Mouse (Mus musculus): ENCODE data around the gene Pgbd1.
"Not testable (repeated sequence)": the region's sequence is repeated elsewhere in the genome, so short reads cannot be mapped to it uniquely, and the experiment has no call there.

Gene Pgbd1

DNA sequence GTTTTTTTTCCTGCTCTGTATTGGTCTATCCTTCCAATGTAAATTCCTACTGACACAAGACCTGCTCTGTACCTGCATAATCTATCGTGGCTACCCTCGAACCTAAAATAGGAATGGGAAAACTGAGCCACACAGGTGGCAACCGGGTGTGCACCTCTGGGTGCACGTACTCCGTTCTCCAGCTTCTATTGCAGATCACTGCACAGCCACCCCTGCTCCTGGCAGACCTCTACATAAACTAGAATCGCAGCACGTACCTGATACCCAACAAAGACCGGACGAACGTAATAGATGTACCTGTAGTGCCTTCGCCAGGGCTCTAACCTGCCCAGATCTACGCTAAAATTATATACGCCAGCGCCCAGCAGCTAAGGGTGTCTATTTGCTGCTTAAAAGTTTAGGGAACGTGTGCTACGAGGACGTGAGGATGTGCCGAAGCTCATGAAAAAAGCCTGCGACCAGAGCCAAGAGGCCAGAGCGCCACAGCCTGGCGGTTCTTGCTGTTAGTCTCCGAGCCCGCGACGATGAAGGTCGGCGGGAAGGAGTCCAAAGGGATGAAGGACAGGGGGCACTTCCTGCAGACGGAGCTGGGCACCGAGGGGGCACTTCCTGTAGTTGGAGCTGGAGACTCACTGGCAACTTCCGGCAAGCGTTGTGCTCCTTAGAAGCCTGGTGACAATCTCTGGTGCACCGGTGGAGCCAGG lies at the start of gene Pgbd1:
Gene Pgbd1 (minus strand): TSS at position 556 of the 704 bp plus-strand sequence.
- DNase-seq (ENCODE audit: low spot score): peak; percentile 47

GRCm38 (mm10) chr13:21486881-21487280 lies 46.0 kb upstream of the Pgbd1 start:
- DNase-seq (ENCODE audit: low spot score): no peak

- peak; percentile 57 for DNase-seq (ENCODE audit: low spot score)
Measured at GRCm38 (mm10) chr13:21478759-21479670, 38.2 kb upstream of the Pgbd1 start, which contains the start of the genes Zkscan4 and Gm10065. Gene Zkscan4, plus strand, starts transcription at chr13:21478907. Gene Gm10065, minus strand, starts transcription at chr13:21479441.

GRCm38 (mm10) chr13:21472427-21472826 lies 31.6 kb upstream of the Pgbd1 start:
- no peak for DNase-seq (ENCODE audit: low spot score)

- DNase-seq (ENCODE audit: low spot score): no peak
Measured at GRCm38 (mm10) chr13:21469097-21469496, 28.2 kb upstream of the Pgbd1 start.

DNA sequence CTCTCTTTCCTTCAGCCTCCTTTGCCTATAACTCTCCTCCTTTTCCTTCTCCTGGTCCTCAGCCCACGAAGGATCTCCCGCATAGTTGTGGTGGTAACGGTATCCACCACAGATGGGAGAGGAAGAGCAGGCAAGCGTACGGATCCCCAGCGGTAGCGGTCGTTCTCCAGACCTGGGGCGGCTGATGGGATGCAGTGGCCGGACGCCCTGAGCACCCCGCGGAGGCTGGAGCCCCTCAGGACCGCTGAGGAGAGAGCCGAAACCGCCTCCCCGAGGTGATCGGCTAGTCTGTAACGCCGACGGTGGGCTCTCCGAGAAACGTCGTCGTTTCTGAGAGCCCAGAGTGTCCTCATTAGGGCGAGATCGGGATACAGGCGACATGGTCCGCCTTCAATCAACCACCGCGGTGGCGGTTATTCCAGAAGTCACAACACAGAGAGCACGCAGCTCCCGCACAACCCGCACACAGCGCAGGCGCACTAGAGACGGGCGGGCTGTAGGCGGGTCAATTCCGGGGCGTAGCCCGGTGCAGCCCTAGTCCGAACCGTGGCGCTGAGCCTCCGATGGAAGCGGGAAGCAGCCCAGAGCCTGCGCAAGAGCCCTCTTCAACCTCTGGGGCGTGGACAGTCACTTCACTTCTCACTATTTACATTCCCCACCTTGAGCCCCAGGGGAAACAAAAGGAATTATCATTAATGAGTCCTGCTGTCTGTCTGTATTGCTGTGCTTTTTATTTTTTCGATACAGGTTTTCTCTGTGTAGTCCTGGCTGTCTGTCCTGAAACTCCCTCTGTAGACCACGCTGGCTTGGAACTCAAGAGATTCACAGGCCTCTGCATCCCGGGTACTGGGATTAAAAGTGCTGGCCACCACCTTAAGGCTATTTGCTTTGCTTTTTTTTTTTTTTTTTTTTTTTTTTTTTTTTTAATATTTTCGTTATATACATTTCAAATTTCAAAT lies 27.5 kb upstream of the Pgbd1 start, which contains the start of gene Nkapl:
Gene Nkapl (minus strand): TSS at position 449 of the 959 bp plus-strand sequence.
- peak; percentile 48 for DNase-seq (ENCODE audit: low spot score)

- no peak for DNase-seq (ENCODE audit: low spot score)
Measured at GRCm38 (mm10) chr13:21467336-21467735, 26.5 kb upstream of the Pgbd1 start.

DNA sequence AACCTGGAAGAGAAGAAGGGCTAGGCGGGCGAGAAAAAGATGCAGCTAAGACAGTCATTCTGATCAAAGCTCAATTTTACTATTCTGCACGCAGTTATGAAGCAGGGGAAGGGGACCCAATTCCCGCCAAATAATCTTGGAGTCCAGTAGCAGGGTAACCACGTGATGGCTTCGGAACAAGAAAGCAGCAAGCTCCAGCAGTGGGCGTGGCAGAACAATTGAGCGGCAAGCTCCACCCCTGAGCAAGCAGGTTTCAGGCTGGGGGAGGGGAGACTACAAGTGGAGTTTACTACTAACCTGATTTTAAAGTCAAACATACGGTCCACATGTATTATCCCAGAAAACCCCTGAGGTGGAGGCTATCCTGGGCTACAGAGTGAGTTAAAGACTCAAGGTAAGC lies 21.7 kb upstream of the Pgbd1 start:
- not testable (repeated sequence) for DNase-seq (ENCODE audit: low spot score)

GRCm38 (mm10) chr13:21456347-21456746 lies 15.5 kb upstream of the Pgbd1 start:
- no peak for DNase-seq (ENCODE audit: low spot score)

- no peak for DNase-seq (ENCODE audit: low spot score)
Measured at GRCm38 (mm10) chr13:21454133-21454532, 13.3 kb upstream of the Pgbd1 start.

DNA sequence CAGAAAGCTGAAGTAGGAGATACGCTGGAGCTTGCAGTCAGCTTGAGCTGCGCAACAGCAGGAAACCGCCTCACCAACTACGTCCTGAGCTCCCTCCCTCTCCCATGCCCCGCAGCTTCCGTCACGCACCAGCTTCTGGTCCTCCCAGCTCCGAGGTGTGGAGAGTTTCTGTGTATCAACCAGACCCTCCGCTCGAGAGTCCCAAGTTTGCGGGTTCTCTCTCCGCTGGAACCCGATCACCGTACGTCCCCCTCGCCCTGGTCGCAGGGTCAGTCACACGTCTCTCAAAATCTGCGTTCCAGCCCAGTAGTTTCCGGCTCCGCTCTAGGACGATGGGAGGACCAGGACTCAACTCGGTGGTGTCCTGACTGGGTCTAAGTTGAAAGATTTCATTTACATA lies 12.6 kb upstream of the Pgbd1 start, which contains the start of gene Zscan26:
Gene Zscan26 (minus strand): TSS at position 282 of the 400 bp plus-strand sequence.
- peak; percentile 68 for DNase-seq (ENCODE audit: low spot score)

DNA sequence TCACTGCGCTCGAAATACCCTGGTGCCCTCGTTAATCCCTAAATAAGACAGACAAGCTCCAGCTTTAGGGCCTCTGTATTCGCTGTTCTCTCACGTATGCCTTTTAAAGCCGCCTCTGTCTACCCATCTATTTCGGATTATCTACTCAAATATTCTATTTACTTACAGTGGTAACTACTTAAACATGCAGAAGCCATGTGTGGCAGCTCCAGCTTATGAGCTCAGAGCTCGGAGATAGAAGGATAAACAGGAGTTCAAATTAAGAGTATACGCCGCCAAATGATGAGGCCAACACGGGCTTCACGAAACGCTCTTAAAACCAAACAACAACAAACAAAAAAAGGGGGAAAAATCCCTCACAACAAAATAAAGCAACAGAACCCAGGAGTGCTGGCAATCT lies 12.2 kb upstream of the Pgbd1 start:
- no peak for DNase-seq (ENCODE audit: low spot score)

GRCm38 (mm10) chr13:21447856-21448614 lies 7.2 kb upstream of the Pgbd1 start:
- no peak for DNase-seq (ENCODE audit: low spot score)

- no peak for DNase-seq (ENCODE audit: low spot score)
Measured at GRCm38 (mm10) chr13:21446796-21447195, 5.9 kb upstream of the Pgbd1 start.

DNA sequence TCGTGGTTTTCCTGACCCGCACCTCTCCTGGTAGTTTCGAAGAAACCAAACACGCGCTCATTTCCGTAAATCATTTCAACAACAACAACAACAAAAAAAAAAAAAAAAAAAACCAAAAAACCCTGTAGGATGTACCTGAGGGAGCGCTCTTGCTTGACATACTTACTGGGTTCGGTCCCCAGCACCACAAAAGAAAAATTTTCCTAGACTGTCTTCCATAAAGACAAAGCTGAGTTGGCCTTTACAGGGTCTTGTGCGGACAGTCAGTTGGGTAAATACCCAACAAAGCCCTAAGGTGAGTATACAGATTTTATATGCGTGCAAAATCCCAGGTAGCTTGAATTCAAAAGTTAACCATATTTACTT lies 332 bp upstream of the Pgbd1 start:
- DNase-seq (ENCODE audit: low spot score): no peak

GRCm38 (mm10) chr13:21435476-21435875 lies 5.4 kb downstream of the Pgbd1 start:
- DNase-seq (ENCODE audit: low spot score): no peak

- DNase-seq (ENCODE audit: low spot score): no peak
Measured at GRCm38 (mm10) chr13:21427631-21428030, 13.2 kb downstream of the Pgbd1 start.

DNA sequence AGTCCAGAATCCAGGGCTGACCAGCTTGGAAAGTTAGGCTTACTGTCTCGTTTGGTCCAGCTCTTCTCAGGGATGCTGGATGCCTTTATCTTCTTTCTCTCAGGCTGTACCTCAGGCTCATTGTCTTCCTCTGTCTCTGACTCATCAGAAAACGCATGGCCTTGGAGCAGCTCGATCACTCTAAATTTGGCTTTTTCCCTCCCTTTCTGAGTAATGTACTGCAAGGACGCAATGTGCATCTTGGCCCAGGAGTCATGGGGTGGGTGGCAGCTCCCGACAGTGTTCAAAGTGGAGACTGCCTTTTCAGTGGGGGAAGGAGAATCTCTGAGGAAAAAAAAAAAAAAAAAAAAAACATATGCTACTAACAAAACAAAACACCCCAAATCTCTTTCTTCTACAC lies 17.6 kb downstream of the Pgbd1 start:
- no peak for DNase-seq (ENCODE audit: low spot score)

DNA sequence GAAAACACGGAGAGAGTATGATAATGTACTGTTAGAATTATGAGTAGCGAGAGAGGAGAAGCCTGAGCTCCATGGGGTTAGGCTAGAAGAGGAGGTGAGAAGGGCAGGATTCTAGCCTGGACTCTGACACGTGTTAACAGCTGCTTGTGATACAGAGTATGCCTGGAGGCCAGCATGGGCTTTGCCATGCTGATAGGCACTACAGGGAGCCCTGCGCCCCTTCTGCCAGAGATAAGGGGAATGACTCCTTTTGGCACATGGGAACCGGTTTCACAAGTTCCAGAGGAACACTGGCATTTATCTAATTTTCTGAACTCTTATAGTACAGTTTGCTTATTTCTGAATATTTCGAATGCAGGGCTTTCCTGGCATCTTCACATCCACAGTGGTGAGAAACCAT lies 22.0 kb downstream of the Pgbd1 start:
- DNase-seq (ENCODE audit: low spot score): no peak

DNA sequence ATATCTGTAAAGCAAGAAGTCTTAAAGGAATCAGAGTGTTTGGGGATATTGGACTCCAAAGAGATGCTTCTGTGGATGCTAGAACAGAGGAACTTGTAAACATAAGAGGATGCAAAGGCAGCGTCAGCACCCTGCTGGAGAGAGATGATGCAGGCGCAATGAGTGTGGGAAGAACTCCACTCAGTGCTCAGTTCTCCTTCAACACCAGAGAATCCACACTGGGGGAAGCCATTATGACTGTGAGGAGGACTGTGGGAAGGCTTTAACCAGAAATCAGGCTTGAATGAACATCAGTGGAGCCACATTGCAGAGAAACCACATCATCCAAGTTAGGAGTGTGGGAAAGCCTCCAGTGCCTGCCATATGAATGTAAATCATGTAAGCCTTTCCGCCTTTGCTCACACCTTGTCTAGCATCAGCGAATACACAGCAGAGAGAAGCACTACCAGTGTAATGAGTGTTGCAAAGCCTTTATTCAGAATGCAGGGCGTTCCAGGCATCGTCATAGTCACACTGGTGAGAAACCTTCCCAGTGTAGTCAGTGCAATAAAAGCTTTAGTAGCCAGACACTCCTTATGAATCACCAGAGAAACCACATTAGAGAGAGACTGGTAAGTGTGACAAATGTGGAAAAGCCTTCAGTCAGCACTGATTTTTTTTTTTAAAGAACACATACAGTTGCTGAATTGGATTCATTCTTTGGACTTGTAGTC lies 23.4 kb downstream of the Pgbd1 start:
- no peak for DNase-seq (ENCODE audit: low spot score)
